Mouse (Mus musculus) 3T3-L1 (cell line): ENCODE results near the gene Fbxl5.

ENCODE experiments used
- DNase-seq: peaks from one replicate; pipeline ENCODE4 v3.0.0-alpha.2; 2015; ENCODE audit warnings: low read depth, low spot score

Fbxl5 gene

GRCm38 (mm10) chr5:43821538-43821937, at the start of gene Fbxl5:
Fbxl5 (minus strand) TSS chr5:43821638.
- no peak for DNase-seq

GRCm38 (mm10) chr5:43868711-43869600, 47.5 kb upstream of the Fbxl5 start:
- peak; percentile 66 for DNase-seq

- DNase-seq = no peak
These were observed 46.8 kb upstream of the Fbxl5 start, which contains the start of gene Cd38 for GRCm38 (mm10) chr5:43868253-43868652. Cd38 (plus strand) TSS chr5:43868553.

GRCm38 (mm10) chr5:43865316-43865715, 43.9 kb upstream of the Fbxl5 start:
- peak; percentile 66 for DNase-seq

- no peak for DNase-seq
These were observed 42.2 kb upstream of the Fbxl5 start for GRCm38 (mm10) chr5:43863642-43864041.

GRCm38 (mm10) chr5:43860670-43861431, 39.4 kb upstream of the Fbxl5 start:
- DNase-seq = no peak

GRCm38 (mm10) chr5:43860096-43860495, 38.7 kb upstream of the Fbxl5 start:
- no peak for DNase-seq

- no peak for DNase-seq
These were observed 38.2 kb upstream of the Fbxl5 start for GRCm38 (mm10) chr5:43859663-43860062.

- peak; percentile 55 for DNase-seq
These were observed 34.3 kb upstream of the Fbxl5 start for GRCm38 (mm10) chr5:43855769-43856168.

GRCm38 (mm10) chr5:43853868-43854488, 32.5 kb upstream of the Fbxl5 start:
- DNase-seq = no peak

- no peak for DNase-seq
These were observed 31.8 kb upstream of the Fbxl5 start for GRCm38 (mm10) chr5:43853096-43853867.

- no peak for DNase-seq
These were observed 26.8 kb upstream of the Fbxl5 start for GRCm38 (mm10) chr5:43848275-43848674.

- DNase-seq = no peak
These were observed 26.1 kb upstream of the Fbxl5 start for GRCm38 (mm10) chr5:43847555-43847954.

- DNase-seq = no peak
These were observed 24.8 kb upstream of the Fbxl5 start for GRCm38 (mm10) chr5:43846227-43846626.

GRCm38 (mm10) chr5:43845646-43846045, 24.2 kb upstream of the Fbxl5 start:
- no peak for DNase-seq

GRCm38 (mm10) chr5:43845083-43845482, 23.6 kb upstream of the Fbxl5 start:
- no peak for DNase-seq

- DNase-seq = peak; percentile 31
These were observed 21.2 kb upstream of the Fbxl5 start for GRCm38 (mm10) chr5:43842576-43843155.

GRCm38 (mm10) chr5:43842011-43842285, 20.5 kb upstream of the Fbxl5 start:
- DNase-seq = no peak

GRCm38 (mm10) chr5:43841144-43842010, 19.9 kb upstream of the Fbxl5 start:
- peak; percentile 94 for DNase-seq

GRCm38 (mm10) chr5:43837372-43837771, 15.9 kb upstream of the Fbxl5 start:
- DNase-seq = peak; percentile 82
